Mouse (Mus musculus): ENCODE data around the gene Crct1. TPM values are rescaled to one million over a fixed set of nuclear protein-coding genes. Genes with fewer than 3 reads are reported as not detected.
A peak's percentile ranks its signal among the peaks of the same experiment; 100 is the strongest.

The Crct1 gene
- total and polyA plus RNA-seq, 2 experiments from 2014 or later: 2.5 to 6.4 TPM

GRCm38 (mm10) chr3:93000621-93001020, 14.9 kb downstream of the Crct1 start:
- Histone ChIP-seq H3K9me3 (ENCODE audit: low read length) (no peaks in the 10 kb centered on the region), H3K4me1 (ENCODE audit: insufficient read depth, low read length) (no peaks in the 10 kb centered on the region), H3K4me2 (ENCODE audit: low read depth, low read length, poor library complexity, severe bottlenecking) (no peak overlapping the region), H3K4me3 (ENCODE audit: low read depth, low read length) (no peak overlapping the region), H3K36me3 (ENCODE audit: insufficient read depth, low read length) (no peaks in the 10 kb centered on the region), H3K9ac (replicated peaks; ENCODE audit: low read length, poor library complexity, severe bottlenecking) (no peak overlapping the region), H3K27ac (ENCODE audit: low read depth, low read length) (no peak overlapping the region), H3K27me3 (ENCODE audit: insufficient read depth, low read length) (no peaks in the 10 kb centered on the region)
- ATAC-seq (ENCODE audit: low FRiP score): no peak
- TF ChIP-seq CTCF (IDR thresholded peaks at IDR 0.05): no peak
- no peak for DNase-seq (ENCODE audit: low spot score)
- WGBS: 85% methylated on average over 3 of the region's 3 CpGs

- DNase-seq (ENCODE audit: low spot score) (peak; percentile 90), ATAC-seq (ENCODE audit: low FRiP score) (peak; percentile 90)
- Histone ChIP-seq H3K9me3 (ENCODE audit: low read length) (no peaks in the 10 kb centered on the region), H3K27me3 (ENCODE audit: insufficient read depth, low read length) (no peaks in the 10 kb centered on the region), H3K4me1 (ENCODE audit: insufficient read depth, low read length) (no peaks in the 10 kb centered on the region), H3K36me3 (ENCODE audit: insufficient read depth, low read length) (no peaks in the 10 kb centered on the region), H3K4me3 (ENCODE audit: low read depth, low read length) (no peak overlapping the region), H3K9ac (replicated peaks; ENCODE audit: low read length, poor library complexity, severe bottlenecking) (no peak overlapping the region), H3K4me2 (ENCODE audit: low read depth, low read length, poor library complexity, severe bottlenecking) (no peak overlapping the region), H3K27ac (ENCODE audit: low read depth, low read length) (no peak overlapping the region)
- TF ChIP-seq CTCF (IDR thresholded peaks at IDR 0.05): peak; percentile 96
- WGBS: 4% methylated on average over 7 of the region's 7 CpGs
These were observed 16.8 kb downstream of the Crct1 start for GRCm38 (mm10) chr3:92998691-92999090.

GRCm38 (mm10) chr3:92991926-92992325, 23.6 kb downstream of the Crct1 start, which contains the start of gene Lce3f:
Gene Lce3f, plus strand, starts transcription at chr3:92992226.
- Histone ChIP-seq H3K4me1 (ENCODE audit: insufficient read depth, low read length) (no peaks in the 10 kb centered on the region), H3K4me2 (ENCODE audit: low read depth, low read length, poor library complexity, severe bottlenecking) (no peak within 1 kb of the TSS), H3K27me3 (ENCODE audit: insufficient read depth, low read length) (no peaks in the 10 kb centered on the region), H3K9ac (replicated peaks; ENCODE audit: low read length, poor library complexity, severe bottlenecking) (no peak within 1 kb of the TSS), H3K9me3 (ENCODE audit: low read length) (no peaks in the 10 kb centered on the region), H3K36me3 (ENCODE audit: insufficient read depth, low read length) (no peaks in the 10 kb centered on the region), H3K4me3 (ENCODE audit: low read depth, low read length) (no peak within 1 kb of the TSS), H3K27ac (ENCODE audit: low read depth, low read length) (no peak within 1 kb of the TSS)
- DNase-seq (ENCODE audit: low spot score) (no peak), ATAC-seq (ENCODE audit: low FRiP score) (no peak)
- TF ChIP-seq CTCF (IDR thresholded peaks at IDR 0.05): no peak

GRCm38 (mm10) chr3:92978484-92978883, 37.0 kb downstream of the Crct1 start:
- H3K27me3 ChIP-seq (ENCODE audit: insufficient read depth, low read length): no peaks in the 10 kb centered on the region
- ATAC-seq (ENCODE audit: low FRiP score) (no peak), DNase-seq (ENCODE audit: low spot score) (no peak)
- no peak for TF ChIP-seq CTCF (IDR thresholded peaks at IDR 0.05)
- H3K9me3 ChIP-seq (ENCODE audit: low read length): no peaks in the 10 kb centered on the region
- no peaks in the 10 kb centered on the region for H3K36me3 ChIP-seq (ENCODE audit: insufficient read depth, low read length)
- no peak overlapping the region for H3K4me3 ChIP-seq (ENCODE audit: low read depth, low read length)
- H3K27ac ChIP-seq (ENCODE audit: low read depth, low read length): no peak overlapping the region
- H3K4me1 ChIP-seq (ENCODE audit: insufficient read depth, low read length): no peaks in the 10 kb centered on the region
- H3K4me2 ChIP-seq (ENCODE audit: low read depth, low read length, poor library complexity, severe bottlenecking): no peak overlapping the region
- 55% methylated on average over 2 of the region's 2 CpGs for WGBS
- H3K9ac ChIP-seq (replicated peaks; ENCODE audit: low read length, poor library complexity, severe bottlenecking): no peak overlapping the region

GRCm38 (mm10) chr3:92966761-92967160, 48.7 kb downstream of the Crct1 start, which contains the start of gene Lce3e:
Gene Lce3e, plus strand, starts transcription at chr3:92967061.
- DNase-seq (ENCODE audit: low spot score) (no peak), ATAC-seq (ENCODE audit: low FRiP score) (no peak)
- Histone ChIP-seq H3K36me3 (ENCODE audit: insufficient read depth, low read length) (no peaks in the 10 kb centered on the region), H3K27me3 (ENCODE audit: insufficient read depth, low read length) (no peaks in the 10 kb centered on the region), H3K9ac (replicated peaks; ENCODE audit: low read length, poor library complexity, severe bottlenecking) (no peak within 1 kb of the TSS), H3K4me3 (ENCODE audit: low read depth, low read length) (no peak within 1 kb of the TSS), H3K4me1 (ENCODE audit: insufficient read depth, low read length) (no peaks in the 10 kb centered on the region), H3K27ac (ENCODE audit: low read depth, low read length) (no peak within 1 kb of the TSS), H3K4me2 (ENCODE audit: low read depth, low read length, poor library complexity, severe bottlenecking) (no peak within 1 kb of the TSS), H3K9me3 (ENCODE audit: low read length) (no peaks in the 10 kb centered on the region)
- no peak for TF ChIP-seq CTCF (IDR thresholded peaks at IDR 0.05)
- 93% methylated on average over 2 of the region's 2 CpGs for WGBS

Other genes starting within 250 kb of the Crct1 start
- gene Lce1i, start 236.8 kb downstream of the Crct1 start, total RNA-seq (2014; rRNA removed): 0.66 TPM in 1 of 2 replicates, not detected in the other
- not detected in 2 replicates for gene Lce1i, start 236.8 kb downstream of the Crct1 start, polyA plus RNA-seq (2015; fragmentation: Nextera tagmentation; extraction: Ambion mirVana)
- not detected in 2 replicates for gene Lce1j, start 225.2 kb downstream of the Crct1 start, total RNA-seq (2014; rRNA removed)
- gene Lce1j, start 225.2 kb downstream of the Crct1 start, polyA plus RNA-seq (2015; fragmentation: Nextera tagmentation; extraction: Ambion mirVana): not detected in 2 replicates
- not detected in 2 replicates for gene Lce1k, start 207.8 kb downstream of the Crct1 start, total RNA-seq (2014; rRNA removed)
- not detected in 2 replicates for gene Lce1k, start 207.8 kb downstream of the Crct1 start, polyA plus RNA-seq (2015; fragmentation: Nextera tagmentation; extraction: Ambion mirVana)
- gene Kprp, start 188.4 kb downstream of the Crct1 start, total RNA-seq (2014; rRNA removed): 0.82 TPM in 1 of 2 replicates, not detected in the other
- not detected in 2 replicates for gene Kprp, start 188.4 kb downstream of the Crct1 start, polyA plus RNA-seq (2015; fragmentation: Nextera tagmentation; extraction: Ambion mirVana)
- not detected in 2 replicates for gene Lce1l, start 164.4 kb downstream of the Crct1 start, total RNA-seq (2014; rRNA removed)
- not detected in 2 replicates for gene Lce1l, start 164.4 kb downstream of the Crct1 start, polyA plus RNA-seq (2015; fragmentation: Nextera tagmentation; extraction: Ambion mirVana)
- gene 2310050C09Rik, start 145.5 kb downstream of the Crct1 start, total RNA-seq (2014; rRNA removed): 0.71 TPM in 1 of 2 replicates, not detected in the other
- gene 2310050C09Rik, start 145.5 kb downstream of the Crct1 start, polyA plus RNA-seq (2015; fragmentation: Nextera tagmentation; extraction: Ambion mirVana): not detected in 2 replicates
- gene Lce3a, start 89.5 kb downstream of the Crct1 start, total RNA-seq (2014; rRNA removed): not detected in 2 replicates
- gene Lce3a, start 89.5 kb downstream of the Crct1 start, polyA plus RNA-seq (2015; fragmentation: Nextera tagmentation; extraction: Ambion mirVana): not detected in 2 replicates
- not detected in 2 replicates for gene Lce3b, start 82.7 kb downstream of the Crct1 start, total RNA-seq (2014; rRNA removed)
- not detected in 2 replicates for gene Lce3b, start 82.7 kb downstream of the Crct1 start, polyA plus RNA-seq (2015; fragmentation: Nextera tagmentation; extraction: Ambion mirVana)
- gene Lce3c, start 71.2 kb downstream of the Crct1 start, total RNA-seq (2014; rRNA removed): not detected in 2 replicates
- gene Lce3c, start 71.2 kb downstream of the Crct1 start, polyA plus RNA-seq (2015; fragmentation: Nextera tagmentation; extraction: Ambion mirVana): not detected in 2 replicates
- gene Lce3d, start 58.3 kb downstream of the Crct1 start, total RNA-seq (2014; rRNA removed): not detected in 2 replicates
- not detected in 2 replicates for gene Lce3d, start 58.3 kb downstream of the Crct1 start, polyA plus RNA-seq (2015; fragmentation: Nextera tagmentation; extraction: Ambion mirVana)
- gene Lce3e, start 48.6 kb downstream of the Crct1 start, total RNA-seq (2014; rRNA removed): not detected in 2 replicates
- not detected in 2 replicates for gene Lce3e, start 48.6 kb downstream of the Crct1 start, polyA plus RNA-seq (2015; fragmentation: Nextera tagmentation; extraction: Ambion mirVana)
- not detected in 2 replicates for gene Lce3f, start 23.5 kb downstream of the Crct1 start, total RNA-seq (2014; rRNA removed)
- not detected in 2 replicates for gene Lce3f, start 23.5 kb downstream of the Crct1 start, polyA plus RNA-seq (2015; fragmentation: Nextera tagmentation; extraction: Ambion mirVana)
- gene Lce1m, start 3.4 kb upstream of the Crct1 start, total RNA-seq (2014; rRNA removed): 15.7 TPM in 1 of 2 replicates, not detected in the other
- gene Lce1m, start 3.4 kb upstream of the Crct1 start, polyA plus RNA-seq (2015; fragmentation: Nextera tagmentation; extraction: Ambion mirVana): not detected in 2 replicates
- gene Gm4858, start 53.1 kb upstream of the Crct1 start, total RNA-seq (2014; rRNA removed): not detected in 2 replicates
- gene Gm4858, start 53.1 kb upstream of the Crct1 start, polyA plus RNA-seq (2015; fragmentation: Nextera tagmentation; extraction: Ambion mirVana): not detected in 2 replicates
- 0.33 TPM in 1 of 2 replicates, not detected in the other for gene Crnn, start 129.1 kb upstream of the Crct1 start, total RNA-seq (2014; rRNA removed)
- gene Crnn, start 129.1 kb upstream of the Crct1 start, polyA plus RNA-seq (2015; fragmentation: Nextera tagmentation; extraction: Ambion mirVana): not detected in 2 replicates
- gene Flg2, start 181.6 kb upstream of the Crct1 start, total RNA-seq (2014; rRNA removed): 1.4 TPM in 1 of 2 replicates, not detected in the other
- not detected in 2 replicates for gene Flg2, start 181.6 kb upstream of the Crct1 start, polyA plus RNA-seq (2015; fragmentation: Nextera tagmentation; extraction: Ambion mirVana)